In genomic region chr4:141247776-141248613, GRCm38 (mm10) we compare ENCODE assay signal across 8 mouse cellular contexts. TPM values are rescaled to one million over a fixed set of nuclear protein-coding genes. Genes with fewer than 3 reads are reported as not detected.
DNase-seq lines count a peak whose midpoint lies in the region; ATAC-seq and TF ChIP-seq lines count a peak whose summit lies in the region.

No protein-coding gene starts in this region.

- DNase-seq in kidney, adult 2 months, result peak; percentile 25
- no peak for DNase-seq in kidney, adult 8-10 months
- peak; percentile 77 for DNase-seq in brain, embryonic 14.5 days (ENCODE audit: low read depth)
- no peak for DNase-seq in thymus, adult 18-20 months
- no peak for DNase-seq in frontal cortex, postnatal 25 days (ENCODE audit: low spot score in 2 of 2)

- ATAC-seq in heart, embryonic 16.5 days (replicated peaks; ENCODE audit: extremely low read depth, insufficient read depth, low FRiP score), result peak; percentile 45; the same call in 1 of the 2 replicates
- ATAC-seq in limb, embryonic 15.5 days (ENCODE audit: insufficient number of reproducible peaks, low FRiP score, low TSS enrichment, low read depth), result peak; percentile 72

- peaks cover 11% of the 10 kb centered on the region for H3K4me1 ChIP-seq in kidney, adult 2 months (ENCODE audit: control insufficient read depth, insufficient read depth, low read length)
- H3K4me1 ChIP-seq in heart, embryonic 16.5 days (ENCODE audit: control insufficient read depth, insufficient read depth, low read length), result peaks cover 31% of the 10 kb centered on the region
- H3K4me1 ChIP-seq in limb, embryonic 15.5 days, result peaks cover 55% of the 10 kb centered on the region
- H3K4me1 ChIP-seq in olfactory bulb, adult 2 months (ENCODE audit: control insufficient read depth, insufficient read depth, low read length), result peaks cover 35% of the 10 kb centered on the region

- no peaks in the 10 kb centered on the region for H3K9me3 ChIP-seq in heart, embryonic 16.5 days (replicated peaks; ENCODE audit: control insufficient read depth, low read length)
- H3K9me3 ChIP-seq in limb, embryonic 15.5 days, result no peaks in the 10 kb centered on the region

- TF ChIP-seq CTCF in kidney, adult 2 months (conservative IDR thresholded peaks at IDR 0.05; ENCODE audit: insufficient read depth, insufficient read length, low read depth, low read length), result no peak
- no peak for TF ChIP-seq CTCF in brain, embryonic 14.5 days (IDR thresholded peaks at IDR 0.05; ENCODE audit: borderline replicate concordance, extremely low read depth, insufficient read depth, insufficient read length)
- TF ChIP-seq CTCF in olfactory bulb, adult 2 months (IDR thresholded peaks at IDR 0.05; ENCODE audit: insufficient read depth, low read depth, low read length), result no peak

- no peak for TF ChIP-seq POLR2A in kidney, adult 2 months (IDR thresholded peaks at IDR 0.05; ENCODE audit: low read depth, low read length)
- no peak for TF ChIP-seq POLR2A in brain, embryonic 14.5 days (IDR thresholded peaks at IDR 0.05; ENCODE audit: borderline replicate concordance, extremely low read depth, insufficient read depth, insufficient read length, poor library complexity, severe bottlenecking)
- TF ChIP-seq POLR2A in olfactory bulb, adult 2 months (IDR thresholded peaks at IDR 0.05; ENCODE audit: insufficient read depth, low read depth, low read length), result no peak

- no peaks in the 10 kb centered on the region for H3K36me3 ChIP-seq in kidney, adult 2 months (ENCODE audit: control insufficient read depth, insufficient read depth, low read length)
- H3K36me3 ChIP-seq in heart, embryonic 16.5 days (ENCODE audit: control insufficient read depth, insufficient read depth), result no peaks in the 10 kb centered on the region
- H3K36me3 ChIP-seq in limb, embryonic 15.5 days, result peaks cover 8% of the 10 kb centered on the region; the same call in 1 of the 2 replicates

- H3K27me3 ChIP-seq in kidney, adult 2 months (replicated peaks; ENCODE audit: control insufficient read depth, insufficient read depth, low read length), result no peaks in the 10 kb centered on the region
- peaks cover 63% of the 10 kb centered on the region for H3K27me3 ChIP-seq in heart, embryonic 16.5 days (ENCODE audit: control insufficient read depth, insufficient read depth, low read length)
- H3K27me3 ChIP-seq in limb, embryonic 15.5 days, result peaks cover 42% of the 10 kb centered on the region

- WGBS in kidney, adult 2 months, result 4% methylated on average over 58 of the region's 60 CpGs
- WGBS in heart, embryonic 16.5 days, result under 1% methylated on average over 60 of the region's 60 CpGs
- 2% methylated on average over 60 of the region's 60 CpGs for WGBS in limb, embryonic 15.5 days
- 1% methylated on average over 60 of the region's 60 CpGs for WGBS in olfactory bulb, adult 2 months

- H3K9ac ChIP-seq in heart, embryonic 16.5 days (ENCODE audit: low read length), result peak overlapping the region; percentile 59
- peak overlapping the region; percentile 31 for H3K9ac ChIP-seq in limb, embryonic 15.5 days

- peak overlapping the region; percentile 80 for H3K4me2 ChIP-seq in heart, embryonic 16.5 days (ENCODE audit: low read depth, low read length)
- H3K4me2 ChIP-seq in limb, embryonic 15.5 days, result peak overlapping the region; percentile 80

- no peak overlapping the region for H3K27ac ChIP-seq in kidney, adult 2 months (ENCODE audit: insufficient read depth, low read depth, low read length)
- no peak overlapping the region for H3K27ac ChIP-seq in heart, embryonic 16.5 days (ENCODE audit: low read length)
- H3K27ac ChIP-seq in limb, embryonic 15.5 days, result peak overlapping the region; percentile 93
- H3K27ac ChIP-seq in olfactory bulb, adult 2 months (ENCODE audit: insufficient read depth, low read depth, low read length), result no peak overlapping the region

- peak overlapping the region; percentile 46 for H3K4me3 ChIP-seq in kidney, adult 2 months (ENCODE audit: insufficient read depth, low read depth, low read length)
- peak overlapping the region; percentile 57 for H3K4me3 ChIP-seq in heart, embryonic 16.5 days (ENCODE audit: low read length)
- H3K4me3 ChIP-seq in limb, embryonic 15.5 days, result peak overlapping the region; percentile 49
- H3K4me3 ChIP-seq in olfactory bulb, adult 2 months (ENCODE audit: insufficient read depth, low read depth, low read length), result peak overlapping the region; percentile 38

RNA-seq across cellular contexts. Expression of gene Arhgef19, which starts 8.7 kb away (rescaled TPM):
- 4.9 and 5.1 TPM in 2 replicates for polyA plus RNA-seq in kidney, adult 2 months (2012; rRNA removed)
- polyA plus RNA-seq in brain, embryonic 14.5 days (2012; rRNA removed), result 1.5 and 2.6 TPM in 2 replicates
- polyA plus RNA-seq in heart, embryonic 16.5 days (2015; fragmentation: Nextera tagmentation; extraction: Ambion mirVana), result 2.3 and 4.0 TPM in 2 replicates
- polyA plus RNA-seq in limb, embryonic 15.5 days (2015; fragmentation: Nextera tagmentation; extraction: Ambion mirVana), result 16.3 and 19.7 TPM in 2 replicates
- not detected in 2 replicates for polyA plus RNA-seq in olfactory bulb, adult 2 months (2012; ENCODE audit: insufficient read depth, insufficient read length, low replicate concordance, missing spikeins)

RNA-seq across cellular contexts. Expression of gene Rsg1, which starts 34.2 kb away (rescaled TPM):
- 1.2 and 1.6 TPM in 2 replicates for polyA plus RNA-seq in kidney, adult 2 months (2012; rRNA removed)
- 5.2 and 5.5 TPM in 2 replicates for polyA plus RNA-seq in brain, embryonic 14.5 days (2012; rRNA removed)
- polyA plus RNA-seq in heart, embryonic 16.5 days (2015; fragmentation: Nextera tagmentation; extraction: Ambion mirVana), result 2.4 and 3.6 TPM in 2 replicates
- polyA plus RNA-seq in limb, embryonic 15.5 days (2015; fragmentation: Nextera tagmentation; extraction: Ambion mirVana), result 6.0 and 6.4 TPM in 2 replicates
- not detected in 2 replicates for polyA plus RNA-seq in olfactory bulb, adult 2 months (2012; ENCODE audit: insufficient read depth, insufficient read length, low replicate concordance, missing spikeins)

RNA-seq across cellular contexts. Expression of gene Epha2, which starts 53.0 kb away (rescaled TPM):
- 8.1 and 9.6 TPM in 2 replicates for polyA plus RNA-seq in kidney, adult 2 months (2012; rRNA removed)
- 4.1 and 6.4 TPM in 2 replicates for polyA plus RNA-seq in brain, embryonic 14.5 days (2012; rRNA removed)
- 3.1 and 3.9 TPM in 2 replicates for polyA plus RNA-seq in heart, embryonic 16.5 days (2015; fragmentation: Nextera tagmentation; extraction: Ambion mirVana)
- 6.2 and 6.5 TPM in 2 replicates for polyA plus RNA-seq in limb, embryonic 15.5 days (2015; fragmentation: Nextera tagmentation; extraction: Ambion mirVana)
- polyA plus RNA-seq in olfactory bulb, adult 2 months (2012; ENCODE audit: insufficient read depth, insufficient read length, low replicate concordance, missing spikeins), result not detected in 2 replicates

Comparison
In these comparisons a context has a peak if more than half of its experiments do, and no peak if none do; other contexts are left out.
1. DNase-seq: peak in kidney, adult 2 months (single experiment) and brain, embryonic 14.5 days (single experiment); none in kidney, adult 8-10 months (0 of 2), thymus, adult 18-20 months (0 of 2) and frontal cortex, postnatal 25 days (0 of 2).
2. Peak in every context shown above with its lines, with median percentiles within 50 percentile points of each other: H3K4me3 ChIP-seq.